Mouse (Mus musculus): ENCODE measurements around the gene Cd79a. TPM values are rescaled to one million over a fixed set of nuclear protein-coding genes. Genes with fewer than 3 reads are reported as not detected.

The Cd79a gene
- total and polyA plus RNA-seq, 3 experiments: 0.23 to 0.61 TPM; not detected in 1

- Histone ChIP-seq H3K27ac (ENCODE audit: control insufficient read depth, low read depth, low read length) (peak overlapping the region; percentile 5), H3K9me3 (replicated peaks; ENCODE audit: insufficient read depth, low read length) (no peaks in the 10 kb centered on the region), H3K9ac (ENCODE audit: control insufficient read depth, low read depth, low read length, poor library complexity, severe bottlenecking) (no peak overlapping the region), H3K4me1 (ENCODE audit: control insufficient read depth in 1 of 2, insufficient read depth in 2 of 2, low read length in 2 of 2) (peaks cover 0 to 15% of the 10 kb centered on the region in 2 experiments; a peak in 2 of 4 replicates), H3K79me2 (ENCODE audit: control insufficient read depth, insufficient read depth, low read length, poor library complexity) (peaks cover 25% of the 10 kb centered on the region), H3K27me3 (ENCODE audit: control insufficient read depth in 1 of 2, insufficient read depth in 2 of 2, low read length in 2 of 2) (no peaks in the 10 kb centered on the region), H3K36me3 (ENCODE audit: control insufficient read depth in 1 of 2, insufficient read depth in 2 of 2, low read length in 2 of 2) (peaks cover 7 to 17% of the 10 kb centered on the region in 2 experiments), H3K4me3 (ENCODE audit: control insufficient read depth in 1 of 2, insufficient read depth in 1 of 2, low read depth in 2 of 2, low read length in 2 of 2) (no peak overlapping the region)
- TF ChIP-seq POLR2AphosphoS5 (IDR thresholded peaks at IDR 0.05; ENCODE audit: borderline replicate concordance, low read depth, low read length): peak; percentile 96; the same call in 1 of the 2 replicates
- no peak for TF ChIP-seq MEF2A (IDR thresholded peaks at IDR 0.05; ENCODE audit: extremely low read depth, insufficient replicate concordance, low read depth, low read length, poor library complexity, severe bottlenecking)
- TF ChIP-seq MXI1 (IDR thresholded peaks at IDR 0.05; ENCODE audit: low read depth, low read length): no peak
- peak in 1 of 2 experiments; percentile 85 for TF ChIP-seq POLR2A (IDR thresholded peaks at IDR 0.05; ENCODE audit: control insufficient read depth in 1 of 2, insufficient read depth in 1 of 2, low read depth in 1 of 2, low read length in 2 of 2, poor library complexity in 1 of 2)
- peak in 2 of 3 experiments; percentile 88 to 99; a peak in 4 of 6 replicates for TF ChIP-seq CTCF (IDR thresholded peaks at IDR 0.05 in 2 of 3, conservative IDR thresholded peaks at IDR 0.05 in 1 of 3; ENCODE audit: control insufficient read depth in 1 of 3, insufficient read depth in 1 of 3, low read depth in 2 of 3, low read length in 3 of 3, poor library complexity in 1 of 3, severe bottlenecking in 1 of 3)
- DNase-seq (ENCODE audit: low read depth, low spot score): peak; percentile 92
These were observed 6.6 kb upstream of the Cd79a start for GRCm38 (mm10) chr7:24890281-24891216.

GRCm38 (mm10) chr7:24891241-24892124 lies 5.7 kb upstream of the Cd79a start:
- peaks cover 4 to 15% of the 10 kb centered on the region in 2 experiments for H3K36me3 ChIP-seq (ENCODE audit: control insufficient read depth in 1 of 2, insufficient read depth in 2 of 2, low read length in 2 of 2)
- H3K9me3 ChIP-seq (replicated peaks; ENCODE audit: insufficient read depth, low read length): no peaks in the 10 kb centered on the region

GRCm38 (mm10) chr7:24892125-24892583 lies 5.0 kb upstream of the Cd79a start:
- Histone ChIP-seq H3K4me3 (ENCODE audit: control insufficient read depth in 1 of 2, insufficient read depth in 1 of 2, low read depth in 2 of 2, low read length in 2 of 2) (no peak overlapping the region), H3K9me3 (replicated peaks; ENCODE audit: insufficient read depth, low read length) (no peaks in the 10 kb centered on the region), H3K79me2 (ENCODE audit: control insufficient read depth, insufficient read depth, low read length, poor library complexity) (peaks cover 9% of the 10 kb centered on the region), H3K9ac (ENCODE audit: control insufficient read depth, low read depth, low read length, poor library complexity, severe bottlenecking) (no peak overlapping the region), H3K27ac (ENCODE audit: control insufficient read depth, low read depth, low read length) (no peak overlapping the region), H3K27me3 (ENCODE audit: control insufficient read depth in 1 of 2, insufficient read depth in 2 of 2, low read length in 2 of 2) (no peaks in the 10 kb centered on the region), H3K36me3 (ENCODE audit: control insufficient read depth in 1 of 2, insufficient read depth in 2 of 2, low read length in 2 of 2) (peaks cover 4 to 8% of the 10 kb centered on the region in 2 experiments), H3K4me1 (ENCODE audit: control insufficient read depth in 1 of 2, insufficient read depth in 2 of 2, low read length in 2 of 2) (peaks cover 0 to 6% of the 10 kb centered on the region in 2 experiments; a peak in 2 of 4 replicates)
- TF ChIP-seq ZNF384 (IDR thresholded peaks at IDR 0.05; ENCODE audit: low read depth, low read length): no peak
- TF ChIP-seq USF2 (IDR thresholded peaks at IDR 0.05; ENCODE audit: borderline replicate concordance in 1 of 2, insufficient read depth in 1 of 2, low read depth in 1 of 2, low read length in 2 of 2): no peak
- no peak for TF ChIP-seq BHLHE40 (IDR thresholded peaks at IDR 0.05; ENCODE audit: borderline replicate concordance, low read depth, low read length)
- TF ChIP-seq ETS1 (IDR thresholded peaks at IDR 0.05; ENCODE audit: low read depth, low read length): no peak
- TF ChIP-seq SMC3 (IDR thresholded peaks at IDR 0.05; ENCODE audit: low read depth, low read length): no peak
- no peak for TF ChIP-seq MAFK (IDR thresholded peaks at IDR 0.05; ENCODE audit: borderline replicate concordance, low read depth, low read length)
- TF ChIP-seq JUND (IDR thresholded peaks at IDR 0.05; ENCODE audit: low read depth, low read length): no peak
- TF ChIP-seq ZKSCAN1 (IDR thresholded peaks at IDR 0.05; ENCODE audit: low read depth, low read length): no peak
- no peak for DNase-seq (ENCODE audit: low read depth, low spot score)

More at GRCm38 (mm10) chr7:24891241-24892124, 5.7 kb upstream of the Cd79a start:
- peak; percentile 63 for DNase-seq (ENCODE audit: low read depth, low spot score)
- Histone ChIP-seq H3K27me3 (ENCODE audit: control insufficient read depth in 1 of 2, insufficient read depth in 2 of 2, low read length in 2 of 2) (no peaks in the 10 kb centered on the region), H3K4me3 (ENCODE audit: control insufficient read depth in 1 of 2, insufficient read depth in 1 of 2, low read depth in 2 of 2, low read length in 2 of 2) (no peak overlapping the region), H3K79me2 (ENCODE audit: control insufficient read depth, insufficient read depth, low read length, poor library complexity) (peaks cover 16% of the 10 kb centered on the region), H3K4me1 (ENCODE audit: control insufficient read depth in 1 of 2, insufficient read depth in 2 of 2, low read length in 2 of 2) (peaks cover 0 to 12% of the 10 kb centered on the region in 2 experiments; a peak in 2 of 4 replicates), H3K9ac (ENCODE audit: control insufficient read depth, low read depth, low read length, poor library complexity, severe bottlenecking) (no peak overlapping the region), H3K27ac (ENCODE audit: control insufficient read depth, low read depth, low read length) (0 out of 2 replicates have a peak overlapping the region, but pooled peaks have one; percentile 0)
- TF ChIP-seq POLR2A (IDR thresholded peaks at IDR 0.05; ENCODE audit: control insufficient read depth in 1 of 2, insufficient read depth in 1 of 2, low read depth in 1 of 2, low read length in 2 of 2, poor library complexity in 1 of 2) (peak in 1 of 2 experiments; percentile 30; a peak in 2 of 4 replicates), GATA1 (IDR thresholded peaks at IDR 0.05; ENCODE audit: low read depth, low read length) (no peak)

Data from MEL (cell line).